Mouse (Mus musculus) E14TG2a.4 (cell line): ENCODE measurements around the gene Rai14.
"Not testable (repeated sequence)": the region's sequence is repeated elsewhere in the genome, so short reads cannot be mapped to it uniquely, and the experiment has no call there.

ENCODE experiments used
- H3K27me3 ChIP-seq: 2 replicates; pipeline ENCODE4 v1.6.1; 2014; ENCODE audit warnings: low read length, control low read depth; ENCODE audit not compliant: insufficient read depth
- H3K36me3 ChIP-seq: 2 replicates; pipeline ENCODE4 v1.6.1; 2014; ENCODE audit warnings: low read length, control low read depth; ENCODE audit not compliant: insufficient read depth
- H3K4me1 ChIP-seq: replicated peaks from 2 replicates; pipeline ENCODE4 v1.6.1; 2014; ENCODE audit warnings: low read depth, low read length, control low read depth
- H3K4me3 ChIP-seq: replicated peaks from 2 replicates; pipeline ENCODE4 v1.5.1; 2014; ENCODE audit warnings: mild to moderate bottlenecking, low read length
- H3K9me3 ChIP-seq: 2 replicates; pipeline ENCODE4 v1.6.1; 2014; ENCODE audit warnings: low read length, control low read depth
- CTCF ChIP-seq: conservative IDR thresholded peaks from 2 replicates; pipeline ENCODE4 v1.5.1; 2014; ENCODE audit warnings: low read length
- NANOG ChIP-seq: IDR thresholded peaks from 2 replicates; pipeline ENCODE4 v1.6.1; 2014; ENCODE audit warnings: borderline replicate concordance, low read length, mixed read lengths
- POU5F1 ChIP-seq: IDR thresholded peaks from 2 replicates; pipeline ENCODE4 v1.6.1; 2014; ENCODE audit warnings: low read length, borderline replicate concordance

Gene Rai14

GRCm38 (mm10) chr15:10562281-10562680 is 152.1 kb downstream of the Rai14 start:
- Histone ChIP-seq H3K27me3 (no peaks in the 10 kb centered on the region), H3K9me3 (peaks cover 8% of the 10 kb centered on the region), H3K4me1 (peaks cover 17% of the 10 kb centered on the region), H3K36me3 (peaks cover 5% of the 10 kb centered on the region), H3K4me3 (no peak overlapping the region)
- no peak for TF ChIP-seq CTCF
- no peak for TF ChIP-seq POU5F1
- TF ChIP-seq NANOG: no peak

DNA sequence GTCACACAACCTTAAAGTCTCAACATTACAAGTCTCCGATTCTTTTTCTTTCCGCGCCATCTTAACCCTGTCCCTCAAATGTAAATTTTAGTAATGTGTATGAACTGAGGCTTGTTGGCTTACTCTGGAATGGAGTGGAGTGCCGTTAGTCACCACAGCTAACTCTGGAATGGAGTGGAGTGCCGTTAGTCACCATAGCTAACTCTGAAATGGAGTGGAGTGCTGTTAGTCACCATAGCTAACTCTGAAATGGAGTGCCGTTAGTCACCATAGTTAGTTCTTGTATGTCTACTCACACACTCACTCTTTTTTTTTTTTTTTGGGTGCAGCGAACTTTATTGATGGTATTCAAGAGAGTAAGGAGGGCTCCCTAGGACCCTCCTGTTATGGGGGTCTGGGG is 154.4 kb downstream of the Rai14 start:
- H3K36me3 ChIP-seq: no peaks in the 10 kb centered on the region
- TF ChIP-seq NANOG (no peak), POU5F1 (no peak), CTCF (no peak)
- no peaks in the 10 kb centered on the region for H3K9me3 ChIP-seq
- H3K27me3 ChIP-seq: no peaks in the 10 kb centered on the region
- no peak overlapping the region for H3K4me3 ChIP-seq
- H3K4me1 ChIP-seq: peaks cover 17% of the 10 kb centered on the region

- Histone ChIP-seq H3K27me3 (no peaks in the 10 kb centered on the region), H3K4me1 (peaks cover 11% of the 10 kb centered on the region), H3K9me3 (no peaks in the 10 kb centered on the region), H3K4me3 (no peak within 1 kb of the TSS), H3K36me3 (no peaks in the 10 kb centered on the region)
- TF ChIP-seq CTCF (no peak), POU5F1 (no peak), NANOG (no peak)
Observed at GRCm38 (mm10) chr15:10558465-10558864, 156.0 kb downstream of the Rai14 start, which contains the start of gene Ttc23l. Gene Ttc23l, minus strand, starts transcription at chr15:10558668.

DNA sequence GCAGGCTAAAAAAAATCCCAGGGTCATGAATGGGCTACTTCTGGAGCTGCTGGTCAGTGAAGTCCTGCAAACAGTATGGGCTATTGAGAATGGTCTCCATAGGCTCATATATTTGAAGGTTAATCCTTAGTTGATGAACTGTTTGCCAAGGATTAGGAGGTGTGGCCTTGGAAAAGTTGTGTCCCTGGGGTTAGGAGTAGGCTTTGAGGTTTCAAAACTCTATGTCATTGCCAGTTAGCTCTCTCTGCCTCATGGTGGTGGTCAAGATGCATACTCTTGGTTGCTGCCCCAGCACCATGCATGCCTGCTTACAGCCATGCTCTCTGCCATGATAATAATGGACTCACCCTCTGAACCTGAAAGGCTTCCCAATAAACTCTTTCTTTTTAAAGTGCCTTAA is 160.1 kb downstream of the Rai14 start:
- Histone ChIP-seq H3K4me1 (peaks cover 3% of the 10 kb centered on the region), H3K36me3 (no peaks in the 10 kb centered on the region), H3K27me3 (no peaks in the 10 kb centered on the region), H3K4me3 (no peak overlapping the region), H3K9me3 (no peaks in the 10 kb centered on the region)
- TF ChIP-seq POU5F1: no peak
- TF ChIP-seq CTCF: no peak
- TF ChIP-seq NANOG: no peak

GRCm38 (mm10) chr15:10540271-10541088 is 173.9 kb downstream of the Rai14 start:
- Histone ChIP-seq H3K4me3 (no peak overlapping the region), H3K36me3 (no peaks in the 10 kb centered on the region), H3K4me1 (no peaks in the 10 kb centered on the region), H3K27me3 (no peaks in the 10 kb centered on the region), H3K9me3 (no peaks in the 10 kb centered on the region)
- no peak for TF ChIP-seq CTCF
- TF ChIP-seq POU5F1: no peak
- TF ChIP-seq NANOG: no peak

DNA sequence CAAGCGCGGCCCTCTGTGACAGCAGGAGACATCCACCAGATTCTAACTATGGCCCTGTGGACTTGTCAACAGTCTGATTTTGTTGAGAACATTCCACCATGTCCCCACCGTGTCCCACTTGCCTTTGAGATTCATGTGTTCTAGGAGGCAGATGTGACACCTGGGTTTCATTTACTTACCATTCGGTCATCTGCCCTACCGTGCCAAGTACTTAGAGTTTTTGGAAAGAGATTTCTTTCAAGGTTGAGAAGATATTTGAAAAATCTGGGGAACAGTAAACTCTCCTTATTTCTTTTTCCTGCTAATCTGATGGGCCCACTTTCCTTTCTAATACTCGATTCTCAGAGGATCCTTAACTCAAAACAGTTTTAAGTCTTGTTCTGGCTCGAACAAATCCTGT is 178.5 kb downstream of the Rai14 start:
- Histone ChIP-seq H3K9me3 (no peaks in the 10 kb centered on the region), H3K27me3 (no peaks in the 10 kb centered on the region), H3K4me1 (no peaks in the 10 kb centered on the region), H3K4me3 (no peak overlapping the region), H3K36me3 (no peaks in the 10 kb centered on the region)
- TF ChIP-seq CTCF (no peak), NANOG (no peak), POU5F1 (no peak)

DNA sequence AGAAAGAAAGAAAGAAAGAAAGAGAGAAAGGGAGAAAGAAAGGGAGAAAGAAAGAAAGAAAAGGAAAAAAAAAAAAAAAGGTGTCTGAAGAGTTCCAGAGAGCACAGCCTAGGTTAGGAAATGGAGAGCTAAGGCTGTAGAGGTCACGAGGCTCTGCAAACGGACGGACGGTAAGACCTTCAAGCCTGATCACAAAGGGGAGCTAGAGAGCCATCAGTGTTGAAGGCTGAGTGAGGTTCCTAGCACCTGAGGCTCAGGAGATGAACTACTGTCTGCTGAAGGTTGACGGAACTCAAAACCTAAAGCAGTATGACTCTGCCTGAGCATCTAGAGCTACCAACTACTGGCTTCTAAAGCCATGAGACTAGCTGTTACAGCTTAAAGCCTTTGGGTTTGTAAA is 179.8 kb downstream of the Rai14 start:
- Histone ChIP-seq H3K4me3 (no peak overlapping the region), H3K27me3 (no peaks in the 10 kb centered on the region), H3K9me3 (no peaks in the 10 kb centered on the region), H3K36me3 (no peaks in the 10 kb centered on the region), H3K4me1 (no peaks in the 10 kb centered on the region)
- TF ChIP-seq POU5F1: no peak
- no peak for TF ChIP-seq NANOG
- TF ChIP-seq CTCF: no peak

GRCm38 (mm10) chr15:10533361-10533760 is 181.1 kb downstream of the Rai14 start:
- H3K36me3 ChIP-seq, H3K4me3 ChIP-seq, H3K4me1 ChIP-seq, H3K27me3 ChIP-seq, H3K9me3 ChIP-seq: not testable (repeated sequence)

DNA sequence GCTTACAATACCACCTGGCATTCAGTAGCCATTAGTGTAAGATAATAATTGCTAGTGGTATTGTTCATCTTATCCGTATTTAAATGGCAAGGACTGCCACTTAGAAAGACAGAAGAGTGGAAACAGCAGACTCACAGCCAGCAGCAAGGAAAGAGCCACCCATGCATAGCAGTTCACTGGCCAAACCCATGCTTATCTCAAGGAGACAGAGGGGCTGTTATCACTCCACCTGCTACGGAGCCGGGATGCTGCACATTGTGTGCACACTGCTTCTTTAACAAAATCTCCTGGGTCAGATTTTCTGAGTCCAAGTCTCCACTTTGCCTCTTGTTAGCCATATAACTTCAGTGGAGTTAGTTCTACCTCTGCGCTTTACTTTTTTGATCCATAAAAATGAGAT is 183.1 kb downstream of the Rai14 start:
- Histone ChIP-seq H3K9me3 (no peaks in the 10 kb centered on the region), H3K27me3 (no peaks in the 10 kb centered on the region), H3K4me3 (no peak overlapping the region), H3K4me1 (no peaks in the 10 kb centered on the region), H3K36me3 (no peaks in the 10 kb centered on the region)
- no peak for TF ChIP-seq CTCF
